Mouse (Mus musculus) lung, adult 2 months (tissue): Measurements from ENCODE around the gene Ripk1.
A peak's percentile ranks its signal among the peaks of the same experiment; 100 is the strongest.

Source experiments
- CTCF ChIP-seq: fragments of 200-500 bp; IDR thresholded peaks from 2 replicates; pipeline ENCODE4 v1.5.1; 2011; ENCODE audit warnings: mild to moderate bottlenecking, low read length, control low read depth; ENCODE audit not compliant: insufficient read depth
- POLR2A ChIP-seq: fragments of 200-500 bp; IDR thresholded peaks from 2 replicates; pipeline ENCODE4 v1.6.1; 2011; ENCODE audit warnings: low read depth, mild to moderate bottlenecking, control low read depth, low read length, borderline replicate concordance; ENCODE audit errors: extremely low read depth

- TF ChIP-seq CTCF = 0 out of 2 replicates have a peak, but pooled peaks have one; percentile 7
- TF ChIP-seq POLR2A = peak; percentile 83; the same call in 1 of the 2 replicates
Measured at GRCm38 (mm10) chr13:33964206-33965046, 37.7 kb upstream of the Ripk1 start, which contains the start of gene Nqo2.
